ENCODE assay signal across 12 mouse cellular contexts in genomic region chr8:56706941-56707706, GRCm38 (mm10).
DNase-seq lines count a peak whose midpoint lies in the region; ATAC-seq and TF ChIP-seq lines count a peak whose summit lies in the region.
"Had no signal": no experiment of that assay in that cellular context is flagged by ENCODE, and none has a peak within 500 bp of the region (broad histone marks: within the 10 kb centered on the region; RNA-seq: fewer than 3 reads in every experiment).

No protein-coding gene starts in this region.

- H3K9ac ChIP-seq in forebrain, embryonic 16.5 days (replicated peaks; ENCODE audit: low read depth, low read length), result peak overlapping the region; percentile 18; the same call in 1 of the 2 replicates
- H3K9ac ChIP-seq in limb, embryonic 13.5 days, result 0 out of 2 replicates have a peak overlapping the region, but pooled peaks have one; percentile 8
- no peak overlapping the region for H3K9ac ChIP-seq in stomach, embryonic 15.5 days

- H3K27ac ChIP-seq in forebrain, embryonic 16.5 days (ENCODE audit: low read length), result no peak overlapping the region
- no peak overlapping the region for H3K27ac ChIP-seq in limb, embryonic 13.5 days
- peak overlapping the region; percentile 16; the same call in 1 of the 2 replicates for H3K27ac ChIP-seq in stomach, embryonic 15.5 days
- H3K27ac ChIP-seq in kidney, adult 2 months (ENCODE audit: insufficient read depth, low read depth, low read length), result no peak overlapping the region

- TF ChIP-seq CTCF in kidney, adult 2 months (conservative IDR thresholded peaks at IDR 0.05; ENCODE audit: insufficient read depth, insufficient read length, low read depth, low read length), result no peak

- H3K27me3 ChIP-seq in forebrain, embryonic 16.5 days (replicated peaks; ENCODE audit: control insufficient read depth, insufficient read depth, low read length), result no peaks in the 10 kb centered on the region
- 0 out of 2 replicates have a peak, but pooled peaks cover 3% of the 10 kb centered on the region for H3K27me3 ChIP-seq in limb, embryonic 13.5 days
- no peaks in the 10 kb centered on the region for H3K27me3 ChIP-seq in stomach, embryonic 15.5 days (replicated peaks)
- no peaks in the 10 kb centered on the region for H3K27me3 ChIP-seq in kidney, adult 2 months (replicated peaks; ENCODE audit: control insufficient read depth, insufficient read depth, low read length)
- H3K27me3 ChIP-seq: megakaryocyte, embryonic 14.5 days had no signal

- H3K4me2 ChIP-seq in forebrain, embryonic 16.5 days (ENCODE audit: low read length), result peak overlapping the region; percentile 47
- peak overlapping the region; percentile 53 for H3K4me2 ChIP-seq in limb, embryonic 13.5 days (replicated peaks)
- peak overlapping the region; percentile 19; the same call in 1 of the 2 replicates for H3K4me2 ChIP-seq in stomach, embryonic 15.5 days

- no peaks in the 10 kb centered on the region for H3K36me3 ChIP-seq in forebrain, embryonic 16.5 days (ENCODE audit: control insufficient read depth, insufficient read depth)
- H3K36me3 ChIP-seq in limb, embryonic 13.5 days, result no peaks in the 10 kb centered on the region
- no peaks in the 10 kb centered on the region for H3K36me3 ChIP-seq in stomach, embryonic 15.5 days
- H3K36me3 ChIP-seq in kidney, adult 2 months (ENCODE audit: control insufficient read depth, insufficient read depth, low read length), result no peaks in the 10 kb centered on the region

- no peak for TF ChIP-seq POLR2A in kidney, adult 2 months (IDR thresholded peaks at IDR 0.05; ENCODE audit: low read depth, low read length)

- peak; percentile 87 for ATAC-seq in forebrain, embryonic 16.5 days
- ATAC-seq in limb, embryonic 13.5 days (ENCODE audit: low FRiP score, low read depth), result 0 out of 2 replicates have a peak, but pooled peaks have one; percentile 11
- ATAC-seq in stomach, embryonic 15.5 days (ENCODE audit: insufficient read depth, low FRiP score, low read depth), result peak; percentile 56
- no peak for ATAC-seq in erythroblast, adult 5-6 weeks (replicated peaks; ENCODE audit: low FRiP score, poor library complexity, severe bottlenecking)

- H3K4me1 ChIP-seq in forebrain, embryonic 16.5 days (replicated peaks; ENCODE audit: control insufficient read depth, insufficient read depth, low read length), result peaks cover 7% of the 10 kb centered on the region; the same call in 1 of the 2 replicates
- H3K4me1 ChIP-seq in limb, embryonic 13.5 days, result peaks cover 8% of the 10 kb centered on the region
- 0 out of 2 replicates have a peak, but pooled peaks cover 3% of the 10 kb centered on the region for H3K4me1 ChIP-seq in stomach, embryonic 15.5 days
- no peaks in the 10 kb centered on the region for H3K4me1 ChIP-seq in kidney, adult 2 months (ENCODE audit: control insufficient read depth, insufficient read depth, low read length)
- H3K4me1 ChIP-seq: megakaryocyte, embryonic 14.5 days had no signal

- H3K4me3 ChIP-seq in forebrain, embryonic 16.5 days (replicated peaks; ENCODE audit: low read length), result peak overlapping the region; percentile 24
- peak overlapping the region; percentile 15; the same call in 1 of the 2 replicates for H3K4me3 ChIP-seq in limb, embryonic 13.5 days
- no peak overlapping the region for H3K4me3 ChIP-seq in stomach, embryonic 15.5 days (replicated peaks)
- no peak overlapping the region for H3K4me3 ChIP-seq in kidney, adult 2 months (ENCODE audit: insufficient read depth, low read depth, low read length)
- H3K4me3 ChIP-seq: megakaryocyte, embryonic 14.5 days had no signal

- no peaks in the 10 kb centered on the region for H3K9me3 ChIP-seq in forebrain, embryonic 16.5 days (ENCODE audit: control insufficient read depth, low read length)
- H3K9me3 ChIP-seq in limb, embryonic 13.5 days, result no peaks in the 10 kb centered on the region
- H3K9me3 ChIP-seq in stomach, embryonic 15.5 days, result no peaks in the 10 kb centered on the region

- DNase-seq in ovary, postnatal 14 days (ENCODE audit: low spot score), result peak; percentile 2
- no peak for DNase-seq in ovary, adult 18-20 months (ENCODE audit: low spot score)
- DNase-seq in cerebellum, adult 18-20 months, result no peak
- DNase-seq in kidney, adult 2 months, result no peak
- DNase-seq: cerebellum, adult 9-11 months; kidney, adult 8-10 months; thymus, postnatal 36 days had no signal

- 5% methylated on average over 14 of the region's 14 CpGs for WGBS in forebrain, embryonic 16.5 days
- 18% methylated on average over 14 of the region's 14 CpGs for WGBS in limb, embryonic 13.5 days
- 30% methylated on average over 14 of the region's 14 CpGs for WGBS in stomach, embryonic 15.5 days
- WGBS in kidney, adult 2 months, result 59% methylated on average over 14 of the region's 14 CpGs

Comparison
In these comparisons a context has a peak if more than half of its experiments do, and no peak if none do; other contexts are left out.
1. H3K4me3 ChIP-seq: peak in forebrain, embryonic 16.5 days (single experiment) and limb, embryonic 13.5 days (single experiment); none in stomach, embryonic 15.5 days (single experiment) and kidney, adult 2 months (single experiment).
2. Peak in every context shown above with its lines, with median percentiles within 50 percentile points of each other: H3K4me2 ChIP-seq.